Mouse (Mus musculus): ENCODE measurements around the gene Vangl2.

- TF ChIP-seq POLR2A (IDR thresholded peaks at IDR 0.05; ENCODE audit: insufficient read depth, low read depth, low read length) (no peak), EP300 (IDR thresholded peaks at IDR 0.05; ENCODE audit: insufficient read depth, low read depth, low read length) (no peak), CTCF (IDR thresholded peaks at IDR 0.05) (no peak)
Observed at GRCm38 (mm10) chr1:171957411-171957810, 70.8 kb downstream of the Vangl2 start.
